In genomic region chr2:121169902-121170301, GRCm38 (mm10) we compare ENCODE assay signal across 8 mouse cellular contexts. TPM values are rescaled to one million over a fixed set of nuclear protein-coding genes. Genes with fewer than 3 reads are reported as not detected.
DNase-seq lines count a peak whose midpoint lies in the region; ATAC-seq and TF ChIP-seq lines count a peak whose summit lies in the region.

No protein-coding gene starts in this region.

- TF ChIP-seq CTCF in G1E (IDR thresholded peaks at IDR 0.05; ENCODE audit: low read depth, low read length) = no peak

- peak overlapping the region; percentile 85 for H3K4me2 ChIP-seq in kidney, embryonic 15.5 days

- peaks cover 51% of the 10 kb centered on the region for H3K36me3 ChIP-seq in G1E (replicated peaks)
- peaks cover 35% of the 10 kb centered on the region for H3K36me3 ChIP-seq in heart, embryonic 10.5 days
- H3K36me3 ChIP-seq in kidney, embryonic 15.5 days = peaks cover 36% of the 10 kb centered on the region

- H3K9me3 ChIP-seq in G1E (replicated peaks) = no peaks in the 10 kb centered on the region
- no peaks in the 10 kb centered on the region for H3K9me3 ChIP-seq in heart, embryonic 10.5 days
- H3K9me3 ChIP-seq in kidney, embryonic 15.5 days (replicated peaks) = no peaks in the 10 kb centered on the region

- DNase-seq in 3134 (ENCODE audit: extremely low read depth, insufficient read length, low spot score) = peak; percentile 37
- no peak for DNase-seq in G1E (ENCODE audit: low spot score)
- peak; percentile 22 to 27 for DNase-seq in cerebellum, postnatal 14 days
- DNase-seq in heart, embryonic 10.5 days (ENCODE audit: low spot score) = peak; percentile 79
- peak; percentile 56 for DNase-seq in lung, postnatal 36 days
- DNase-seq in spleen, postnatal 4 days (ENCODE audit: low spot score in 2 of 2) = peak; percentile 31 to 71
- DNase-seq in layer of hippocampus, postnatal 25 days (ENCODE audit: extremely low spot score in 1 of 2, low spot score in 1 of 2) = no peak

- peak overlapping the region; percentile 80 for H3K9ac ChIP-seq in kidney, embryonic 15.5 days

- H3K4me3 ChIP-seq in G1E (ENCODE audit: low read depth, low read length) = peak overlapping the region; percentile 85
- peak overlapping the region; percentile 94 for H3K4me3 ChIP-seq in heart, embryonic 10.5 days
- H3K4me3 ChIP-seq in kidney, embryonic 15.5 days (replicated peaks) = peak overlapping the region; percentile 93

- WGBS in heart, embryonic 10.5 days = 6% methylated on average over 9 of the region's 9 CpGs
- 4% methylated on average over 9 of the region's 9 CpGs for WGBS in kidney, embryonic 15.5 days

- H3K27me3 ChIP-seq in G1E (ENCODE audit: insufficient read depth, low read length) = no peaks in the 10 kb centered on the region
- no peaks in the 10 kb centered on the region for H3K27me3 ChIP-seq in heart, embryonic 10.5 days (ENCODE audit: insufficient read depth, poor library complexity, severe bottlenecking)
- no peaks in the 10 kb centered on the region for H3K27me3 ChIP-seq in kidney, embryonic 15.5 days

- peaks cover 36% of the 10 kb centered on the region for H3K4me1 ChIP-seq in G1E (ENCODE audit: insufficient read depth, low read depth, low read length)
- peaks cover 21% of the 10 kb centered on the region for H3K4me1 ChIP-seq in heart, embryonic 10.5 days
- peaks cover 31% of the 10 kb centered on the region for H3K4me1 ChIP-seq in kidney, embryonic 15.5 days

- peak overlapping the region; percentile 94 for H3K27ac ChIP-seq in heart, embryonic 10.5 days
- H3K27ac ChIP-seq in kidney, embryonic 15.5 days = peak overlapping the region; percentile 98

- ATAC-seq in G1E (ENCODE audit: extremely low read depth, insufficient number of reproducible peaks, low FRiP score, poor library complexity, severe bottlenecking) = no peak
- no peak for ATAC-seq in kidney, embryonic 15.5 days (replicated peaks; ENCODE audit: low FRiP score)

RNA-seq across cellular contexts. Expression of gene Tubgcp4, which starts 0.6 kb away (rescaled TPM):
- 73.7 and 75.2 TPM in 2 replicates for total RNA-seq in G1E (2014; fragmentation: Nextera tagmentation)
- total RNA-seq in G1E (2017) = 60.9 and 61.9 TPM in 2 replicates
- polyA plus RNA-seq in G1E (2012) = 8.5 and 19.1 TPM in 2 replicates
- polyA plus RNA-seq in heart, embryonic 10.5 days (2016; fragmentation: Nextera tagmentation; extraction: Ambion mirVana) = 50.0 and 57.3 TPM in 2 replicates
- polyA plus RNA-seq in kidney, embryonic 15.5 days (2015; fragmentation: Nextera tagmentation; extraction: Ambion mirVana) = 57.2 and 57.6 TPM in 2 replicates
- 10 to 100 TPM; 34.8 to 37.8 TPM for total RNA-seq in layer of hippocampus, postnatal 25 days (2021)

RNA-seq across cellular contexts. Expression of gene Zscan29, which starts 1.0 kb away (rescaled TPM):
- 20.1 and 29.1 TPM in 2 replicates for total RNA-seq in G1E (2014; fragmentation: Nextera tagmentation)
- total RNA-seq in G1E (2017) = 12.9 and 16.3 TPM in 2 replicates
- polyA plus RNA-seq in G1E (2012) = 10.2 and 10.3 TPM in 2 replicates
- polyA plus RNA-seq in heart, embryonic 10.5 days (2016; fragmentation: Nextera tagmentation; extraction: Ambion mirVana) = 7.0 and 7.4 TPM in 2 replicates
- polyA plus RNA-seq in kidney, embryonic 15.5 days (2015; fragmentation: Nextera tagmentation; extraction: Ambion mirVana) = 12.6 and 13.8 TPM in 2 replicates
- total RNA-seq in layer of hippocampus, postnatal 25 days (2021) = 1 to 10 TPM; 6.1 to 6.4 TPM

RNA-seq across cellular contexts. Expression of gene Lcmt2, which starts 29.4 kb away (rescaled TPM):
- total RNA-seq in G1E (2014; fragmentation: Nextera tagmentation) (8.1 and 12.0 TPM in 2 replicates), G1E (2017) (8.0 and 9.6 TPM in 2 replicates)
- polyA plus RNA-seq in G1E (2012) = 7.4 and 9.3 TPM in 2 replicates
- 16.6 and 19.4 TPM in 2 replicates for polyA plus RNA-seq in heart, embryonic 10.5 days (2016; fragmentation: Nextera tagmentation; extraction: Ambion mirVana)
- 22.8 and 24.5 TPM in 2 replicates for polyA plus RNA-seq in kidney, embryonic 15.5 days (2015; fragmentation: Nextera tagmentation; extraction: Ambion mirVana)
- total RNA-seq in layer of hippocampus, postnatal 25 days (2021) = 1 to 10 TPM; 7.7 to 9.2 TPM

RNA-seq across cellular contexts. Expression of gene Adal, which starts 29.7 kb away (rescaled TPM):
- total RNA-seq in G1E (2014; fragmentation: Nextera tagmentation) (25.1 and 29.3 TPM in 2 replicates), G1E (2017) (15.2 and 15.5 TPM in 2 replicates)
- 2.4 and 2.9 TPM in 2 replicates for polyA plus RNA-seq in G1E (2012)
- polyA plus RNA-seq in heart, embryonic 10.5 days (2016; fragmentation: Nextera tagmentation; extraction: Ambion mirVana) = 14.4 and 14.5 TPM in 2 replicates
- 21.3 and 21.9 TPM in 2 replicates for polyA plus RNA-seq in kidney, embryonic 15.5 days (2015; fragmentation: Nextera tagmentation; extraction: Ambion mirVana)
- total RNA-seq in layer of hippocampus, postnatal 25 days (2021) = 10 to 100 TPM; 17.9 to 19.6 TPM

Comparison
In these comparisons a context has a peak if more than half of its experiments do, and no peak if none do; other contexts are left out.
1. DNase-seq: peak in 3134 (single experiment), cerebellum, postnatal 14 days (2 of 2), heart, embryonic 10.5 days (single experiment), lung, postnatal 36 days (single experiment) and spleen, postnatal 4 days (2 of 2); none in G1E (single experiment) and layer of hippocampus, postnatal 25 days (0 of 2).
2. Peak in every context shown above with its lines, with median percentiles within 50 percentile points of each other: H3K4me3 ChIP-seq.